Mouse (Mus musculus) olfactory bulb, adult 2 months (tissue): ENCODE data around the gene Tenm2.

Experiments
- CTCF ChIP-seq: fragments of 200-500 bp; IDR thresholded peaks from 2 replicates; pipeline ENCODE4 v1.5.1; 2012; ENCODE audit warnings: low read depth, mild to moderate bottlenecking, low read length, moderate library complexity; ENCODE audit not compliant: insufficient read depth
- POLR2A ChIP-seq: fragments of 200-500 bp; IDR thresholded peaks from 2 replicates; pipeline ENCODE4 v1.6.1; 2012; ENCODE audit warnings: mild to moderate bottlenecking, low read depth, low read length, moderate library complexity; ENCODE audit not compliant: insufficient read depth

- TF ChIP-seq CTCF (no peak), POLR2A (no peak)
These were observed 898.7 kb downstream of the Tenm2 start for GRCm38 (mm10) chr11:36337063-36337462.
